Mouse (Mus musculus) hindbrain, embryonic 15.5 days (tissue): ENCODE results near the gene 2410137M14Rik. TPM values are rescaled to one million over a fixed set of nuclear protein-coding genes. Genes with fewer than 3 reads are reported as not detected.
"Not testable (repeated sequence)": the region's sequence is repeated elsewhere in the genome, so short reads cannot be mapped to it uniquely, and the experiment has no call there.

Source experiments
- ATAC-seq: fragments of 200-750 bp; cut with Nextera tagmentation; 2 replicates; pipeline ENCODE4 v1.8.0; 2017; ENCODE audit warnings: low read depth, moderate number of reproducible peaks, moderate TSS enrichment; ENCODE audit not compliant: low FRiP score
- H3K27ac ChIP-seq: fragments of 300-500 bp; sonication (generic); replicated peaks from 2 replicates; pipeline ENCODE4 v1.5.1; 2015; ENCODE audit warnings: mild to moderate bottlenecking, inconsistent platforms
- H3K27me3 ChIP-seq: fragments of 300-500 bp; sonication (generic); 2 replicates; pipeline ENCODE4 v1.6.1; 2015; ENCODE audit warnings: control low read depth, inconsistent platforms
- H3K36me3 ChIP-seq: fragments of 300-500 bp; sonication (generic); 2 replicates; pipeline ENCODE4 v1.6.1; 2015; ENCODE audit warnings: control low read depth, inconsistent platforms
- H3K4me1 ChIP-seq: fragments of 300-500 bp; sonication (generic); replicated peaks from 2 replicates; pipeline ENCODE4 v1.6.1; 2015; ENCODE audit warnings: control low read depth, inconsistent platforms
- H3K4me2 ChIP-seq: fragments of 300-500 bp; sonication (generic); 2 replicates; pipeline ENCODE4 v1.6.1; 2015; ENCODE audit warnings: moderate library complexity, mild to moderate bottlenecking, inconsistent platforms
- H3K4me3 ChIP-seq: fragments of 300-500 bp; sonication (generic); 2 replicates; pipeline ENCODE4 v1.5.1; 2015; ENCODE audit warnings: mild to moderate bottlenecking, inconsistent platforms
- H3K9ac ChIP-seq: fragments of 300-500 bp; sonication (generic); 2 replicates; pipeline ENCODE4 v1.6.1; 2015; ENCODE audit warnings: inconsistent platforms
- H3K9me3 ChIP-seq: fragments of 300-500 bp; sonication (generic); 2 replicates; pipeline ENCODE4 v1.6.1; 2016; ENCODE audit warnings: control low read depth, inconsistent platforms
- WGBS: fragments of 180-500 bp; shearing (Covaris S2); methylation state at CpG from one replicate; pipeline ENCODE4 v1.1.7; 2015; 5-methylcytosine and 5-hydroxymethylcytosine counted together
- polyA plus RNA-seq: library from polyadenylated mRNA; unstranded; fragments of >200 nt; fragmentation: Nextera tagmentation; extraction: Ambion mirVana; gene quantifications from 2 replicates; pipeline ENCODE4 v1.2.1, GENCODE M21; 2015

2410137M14Rik gene
- 0.30 and 0.38 TPM in 2 replicates for polyA plus RNA-seq

GRCm38 (mm10) chr17:36981221-36981813 lies at the start of gene 2410137M14Rik:
TSS of gene 2410137M14Rik (minus strand) at chr17:36981237.
- no peaks in the 10 kb centered on the region for H3K9me3 ChIP-seq
- H3K27ac ChIP-seq = no peak within 1 kb of the TSS
- no peaks in the 10 kb centered on the region for H3K36me3 ChIP-seq
- H3K27me3 ChIP-seq = no peaks in the 10 kb centered on the region
- 0 out of 2 replicates have a peak within 1 kb of the TSS, but pooled peaks have one; percentile 9 for H3K4me2 ChIP-seq
- no peak within 1 kb of the TSS for H3K9ac ChIP-seq
- H3K4me1 ChIP-seq = no peaks in the 10 kb centered on the region
- ATAC-seq = no peak
- no peak within 1 kb of the TSS for H3K4me3 ChIP-seq
- WGBS = 18% methylated on average over 18 of the region's 18 CpGs

DNA sequence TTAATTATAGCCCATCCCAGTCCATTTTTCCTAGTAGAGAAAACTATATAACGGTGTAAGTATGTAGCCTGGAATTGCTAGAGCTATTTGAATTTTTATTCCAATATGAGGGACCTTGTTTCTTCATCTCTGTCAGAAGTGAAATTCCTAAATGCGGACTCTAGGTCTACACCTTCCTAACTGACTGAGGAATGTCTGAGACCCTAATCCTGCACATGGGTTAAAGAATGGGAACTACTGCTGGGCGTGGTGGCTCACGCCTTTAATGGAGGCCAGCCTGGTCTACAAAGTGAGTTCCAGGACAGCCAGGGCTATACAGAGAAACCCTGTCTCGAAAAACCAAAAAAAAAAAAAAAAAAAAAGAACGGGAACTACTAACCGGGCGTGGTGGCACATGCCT lies 48.1 kb upstream of the 2410137M14Rik start:
- Histone ChIP-seq H3K4me2 (peak overlapping the region; percentile 53), H3K4me1 (peaks cover 10% of the 10 kb centered on the region; the same call in 1 of the 2 replicates), H3K27me3 (no peaks in the 10 kb centered on the region), H3K36me3 (no peaks in the 10 kb centered on the region), H3K9me3 (no peaks in the 10 kb centered on the region), H3K9ac (peak overlapping the region; percentile 43), H3K27ac (peak overlapping the region; percentile 94), H3K4me3 (peak overlapping the region; percentile 37)
- peak; percentile 21; the same call in 1 of the 2 replicates for ATAC-seq
- 66% methylated on average over 8 of the region's 8 CpGs for WGBS

GRCm38 (mm10) chr17:37028683-37029120 lies 47.7 kb upstream of the 2410137M14Rik start:
- peak overlapping the region; percentile 94 for H3K27ac ChIP-seq
- H3K27me3 ChIP-seq = no peaks in the 10 kb centered on the region
- peak; percentile 99 for ATAC-seq
- H3K9ac ChIP-seq = peak overlapping the region; percentile 43
- peaks cover 10% of the 10 kb centered on the region; the same call in 1 of the 2 replicates for H3K4me1 ChIP-seq
- peak overlapping the region; percentile 37 for H3K4me3 ChIP-seq
- under 1% methylated on average over 14 of the region's 14 CpGs for WGBS
- peak overlapping the region; percentile 53 for H3K4me2 ChIP-seq
- H3K9me3 ChIP-seq = no peaks in the 10 kb centered on the region
- H3K36me3 ChIP-seq = no peaks in the 10 kb centered on the region

- ATAC-seq = peak; percentile 36
- 3% methylated on average over 10 of the region's 10 CpGs for whole genome bisulfite sequencing
These were observed 47.2 kb upstream of the 2410137M14Rik start for GRCm38 (mm10) chr17:37028212-37028611.

DNA sequence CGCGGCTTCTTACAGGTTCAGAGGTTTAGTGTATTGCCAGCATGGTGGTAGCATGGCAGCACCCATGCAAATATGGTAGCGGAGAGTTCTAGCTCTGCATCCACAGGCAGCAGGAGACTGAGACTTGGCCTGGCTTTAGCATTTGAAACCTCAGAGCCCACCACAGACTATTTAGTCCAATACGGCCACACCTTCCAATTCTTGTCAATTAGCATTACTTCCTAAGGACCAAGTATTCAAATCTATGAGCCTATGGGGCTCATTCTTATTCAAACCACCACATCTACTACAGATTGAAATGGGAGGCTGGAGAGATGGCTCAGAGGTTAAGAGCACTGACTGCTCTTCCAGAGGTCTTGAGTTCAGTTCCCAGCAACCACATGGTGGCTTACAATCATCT lies 46.4 kb upstream of the 2410137M14Rik start:
- no peak overlapping the region for H3K4me3 ChIP-seq
- whole genome bisulfite sequencing = 96% methylated on average over 4 of the region's 4 CpGs
- H3K27me3 ChIP-seq = no peaks in the 10 kb centered on the region

More at GRCm38 (mm10) chr17:37028212-37028611, 47.2 kb upstream of the 2410137M14Rik start:
- no peaks in the 10 kb centered on the region for H3K27me3 ChIP-seq
- H3K36me3 ChIP-seq = no peaks in the 10 kb centered on the region
- no peaks in the 10 kb centered on the region for H3K9me3 ChIP-seq
- H3K27ac ChIP-seq = peak overlapping the region; percentile 94
- no peak overlapping the region; the same call in 1 of the 2 replicates for H3K9ac ChIP-seq
- H3K4me1 ChIP-seq = peaks cover 10% of the 10 kb centered on the region; the same call in 1 of the 2 replicates
- peak overlapping the region; percentile 53 for H3K4me2 ChIP-seq
- peak overlapping the region; percentile 37 for H3K4me3 ChIP-seq

GRCm38 (mm10) chr17:37026425-37026824 lies 45.4 kb upstream of the 2410137M14Rik start:
- H3K4me1 ChIP-seq = peaks cover 10% of the 10 kb centered on the region; the same call in 1 of the 2 replicates
- no peak overlapping the region for H3K9ac ChIP-seq
- no peak overlapping the region for H3K27ac ChIP-seq
- 62% methylated on average over 2 of the region's 2 CpGs for WGBS
- no peak for ATAC-seq
- no peaks in the 10 kb centered on the region for H3K27me3 ChIP-seq
- H3K4me3 ChIP-seq = no peak overlapping the region
- no peaks in the 10 kb centered on the region for H3K9me3 ChIP-seq
- no peak overlapping the region for H3K4me2 ChIP-seq
- no peaks in the 10 kb centered on the region for H3K36me3 ChIP-seq

More for the DNA sequence above, 46.4 kb upstream of the 2410137M14Rik start:
- ATAC-seq = no peak
- Histone ChIP-seq H3K9me3 (no peaks in the 10 kb centered on the region), H3K27ac (peak overlapping the region; percentile 94), H3K9ac (no peak overlapping the region), H3K36me3 (no peaks in the 10 kb centered on the region), H3K4me1 (peaks cover 10% of the 10 kb centered on the region; the same call in 1 of the 2 replicates), H3K4me2 (no peak overlapping the region)

- no peak within 1 kb of the TSS for H3K27ac ChIP-seq
- no peaks in the 10 kb centered on the region for H3K36me3 ChIP-seq
- no peaks in the 10 kb centered on the region for H3K9me3 ChIP-seq
- H3K4me2 ChIP-seq = no peak within 1 kb of the TSS
- H3K4me3 ChIP-seq = no peak within 1 kb of the TSS
- no peaks in the 10 kb centered on the region for H3K27me3 ChIP-seq
- 81% methylated on average over 9 of the region's 9 CpGs for WGBS
- no peak for ATAC-seq
- H3K4me1 ChIP-seq = peaks cover 5% of the 10 kb centered on the region; the same call in 1 of the 2 replicates
- H3K9ac ChIP-seq = no peak within 1 kb of the TSS
These were observed 41.9 kb upstream of the 2410137M14Rik start, which contains the start of gene Mog for GRCm38 (mm10) chr17:37022628-37023576. TSS of gene Mog (minus strand) at chr17:37023398.

DNA sequence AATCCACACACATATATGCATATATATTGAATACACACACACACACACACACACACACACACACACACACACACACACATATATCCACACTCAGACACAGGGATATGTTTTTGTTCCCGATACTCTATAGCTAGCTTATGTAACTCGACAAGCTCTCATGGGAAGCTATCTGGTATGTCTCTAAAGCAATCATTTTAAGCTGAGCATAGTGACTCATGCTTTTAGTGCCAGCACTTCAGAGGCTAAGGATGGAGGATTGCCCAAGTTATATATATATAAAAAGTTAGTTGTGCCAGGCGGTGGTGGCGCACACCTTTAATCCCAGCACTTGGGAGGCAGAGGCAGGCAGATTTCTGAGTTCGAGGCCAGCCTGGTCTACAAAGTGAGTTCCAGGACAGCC lies 38.2 kb upstream of the 2410137M14Rik start:
- not testable (repeated sequence) for H3K4me3 ChIP-seq, H3K27me3 ChIP-seq, H3K4me2 ChIP-seq, H3K9me3 ChIP-seq, H3K9ac ChIP-seq, H3K27ac ChIP-seq, H3K4me1 ChIP-seq, ATAC-seq, H3K36me3 ChIP-seq
- WGBS = 96% methylated on average over 5 of the region's 5 CpGs

DNA sequence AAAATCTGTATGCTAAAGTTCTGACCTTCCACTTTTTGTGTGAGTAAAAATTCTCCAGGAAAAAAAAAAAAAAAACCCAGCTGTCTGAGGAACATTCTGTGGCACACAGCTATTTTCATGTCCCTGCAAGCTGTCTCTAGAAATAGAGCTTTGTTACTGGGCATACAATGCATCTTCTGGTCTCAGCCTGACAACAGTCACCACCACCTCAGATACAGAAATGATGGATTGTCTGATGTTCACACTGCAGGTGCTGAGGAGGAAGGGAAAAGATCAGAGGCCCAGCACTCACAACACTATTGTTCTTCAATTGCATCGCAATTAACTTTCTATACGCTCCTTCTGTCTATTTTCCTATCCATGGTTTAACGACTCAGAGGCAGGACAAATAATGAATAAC lies 37.3 kb upstream of the 2410137M14Rik start:
- 55% methylated on average over 3 of the region's 3 CpGs for WGBS
- H3K9me3 ChIP-seq = no peaks in the 10 kb centered on the region
- no peak overlapping the region for H3K4me2 ChIP-seq

GRCm38 (mm10) chr17:37016333-37016732 lies 35.3 kb upstream of the 2410137M14Rik start:
- H3K36me3 ChIP-seq = 0 out of 2 replicates have a peak, but pooled peaks cover 1% of the 10 kb centered on the region
- no peak overlapping the region for H3K9ac ChIP-seq
- no peak overlapping the region for H3K27ac ChIP-seq
- ATAC-seq = no peak
- no peak overlapping the region for H3K4me3 ChIP-seq
- H3K4me2 ChIP-seq = no peak overlapping the region
- H3K4me1 ChIP-seq = peaks cover 7% of the 10 kb centered on the region; the same call in 1 of the 2 replicates
- no peaks in the 10 kb centered on the region for H3K27me3 ChIP-seq
- no peaks in the 10 kb centered on the region for H3K9me3 ChIP-seq

More for the DNA sequence above, 37.3 kb upstream of the 2410137M14Rik start:
- H3K4me1 ChIP-seq = no peaks in the 10 kb centered on the region
- no peak for ATAC-seq
- H3K27ac ChIP-seq = no peak overlapping the region
- H3K36me3 ChIP-seq = no peaks in the 10 kb centered on the region
- no peak overlapping the region for H3K9ac ChIP-seq
- no peak overlapping the region for H3K4me3 ChIP-seq
- H3K27me3 ChIP-seq = no peaks in the 10 kb centered on the region

DNA sequence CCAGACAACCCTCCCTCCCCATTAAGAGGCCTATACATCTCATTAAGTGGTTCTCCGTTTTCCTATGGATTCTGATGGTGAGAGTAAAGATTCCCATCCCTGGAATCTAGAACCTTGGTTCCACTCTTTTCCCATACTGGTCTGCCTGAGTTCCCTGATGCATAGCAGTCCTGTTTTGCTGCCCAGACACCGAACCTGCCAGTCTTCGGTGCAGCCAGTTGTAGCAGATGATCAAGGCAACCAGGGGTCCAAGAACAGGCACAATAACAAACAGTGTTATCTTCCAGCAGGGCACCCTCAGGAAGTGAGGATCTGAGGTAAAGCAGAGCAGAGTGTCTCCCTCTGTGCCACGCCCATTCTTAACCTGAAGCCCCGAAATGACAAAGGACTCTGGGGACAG lies 31.1 kb upstream of the 2410137M14Rik start:
- Histone ChIP-seq H3K4me2 (no peak overlapping the region), H3K27me3 (no peaks in the 10 kb centered on the region), H3K4me1 (peaks cover 9% of the 10 kb centered on the region; the same call in 1 of the 2 replicates), H3K27ac (no peak overlapping the region), H3K4me3 (no peak overlapping the region), H3K9me3 (no peaks in the 10 kb centered on the region), H3K9ac (no peak overlapping the region), H3K36me3 (peaks cover 41% of the 10 kb centered on the region)
- WGBS = 76% methylated on average over 5 of the region's 5 CpGs
- ATAC-seq = no peak
